Mouse (Mus musculus) WW6 (cell line): ENCODE data around the gene Lrrfip1.

Experiments used
- DNase-seq: peaks from one replicate; pipeline ENCODE4 v3.0.0-alpha.2; 2013; ENCODE audit warnings: low read depth, low spot score

The Lrrfip1 gene

GRCm38 (mm10) chr1:91085686-91086085 lies 87.1 kb downstream of the Lrrfip1 start:
- DNase-seq, result no peak

GRCm38 (mm10) chr1:91086325-91086724 lies 87.8 kb downstream of the Lrrfip1 start:
- no peak for DNase-seq

GRCm38 (mm10) chr1:91086748-91087147 lies 88.2 kb downstream of the Lrrfip1 start:
- no peak for DNase-seq

- DNase-seq, result no peak
These were observed 89.5 kb downstream of the Lrrfip1 start for GRCm38 (mm10) chr1:91088027-91088426.

GRCm38 (mm10) chr1:91088941-91089340 lies 90.4 kb downstream of the Lrrfip1 start:
- DNase-seq, result no peak

- DNase-seq, result no peak
These were observed 91.9 kb downstream of the Lrrfip1 start for GRCm38 (mm10) chr1:91090456-91090855.

GRCm38 (mm10) chr1:91092451-91092850 lies 93.9 kb downstream of the Lrrfip1 start:
- DNase-seq, result no peak

GRCm38 (mm10) chr1:91093296-91093695 lies 94.8 kb downstream of the Lrrfip1 start:
- no peak for DNase-seq

- DNase-seq, result no peak
These were observed 95.5 kb downstream of the Lrrfip1 start for GRCm38 (mm10) chr1:91094001-91094400.

GRCm38 (mm10) chr1:91095258-91095657 lies 96.7 kb downstream of the Lrrfip1 start:
- DNase-seq, result no peak

GRCm38 (mm10) chr1:91095853-91096252 lies 97.3 kb downstream of the Lrrfip1 start:
- DNase-seq, result no peak

- no peak for DNase-seq
These were observed 98.0 kb downstream of the Lrrfip1 start for GRCm38 (mm10) chr1:91096490-91096889.

GRCm38 (mm10) chr1:91097283-91097834 lies 98.8 kb downstream of the Lrrfip1 start:
- DNase-seq, result no peak

GRCm38 (mm10) chr1:91098887-91099286 lies 100.3 kb downstream of the Lrrfip1 start:
- no peak for DNase-seq

GRCm38 (mm10) chr1:91101709-91102440 lies 103.3 kb downstream of the Lrrfip1 start:
- no peak for DNase-seq

GRCm38 (mm10) chr1:91103366-91103983 lies 104.9 kb downstream of the Lrrfip1 start:
- DNase-seq, result no peak

GRCm38 (mm10) chr1:91107548-91107947 lies 109.0 kb downstream of the Lrrfip1 start:
- DNase-seq, result no peak

GRCm38 (mm10) chr1:91109302-91109701 lies 110.8 kb downstream of the Lrrfip1 start:
- DNase-seq, result no peak

- no peak for DNase-seq
These were observed 113.6 kb downstream of the Lrrfip1 start for GRCm38 (mm10) chr1:91112171-91112570.

- DNase-seq, result no peak
These were observed 114.1 kb downstream of the Lrrfip1 start for GRCm38 (mm10) chr1:91112606-91113005.

GRCm38 (mm10) chr1:91122121-91122520 lies 123.6 kb downstream of the Lrrfip1 start:
- no peak for DNase-seq

GRCm38 (mm10) chr1:91123004-91123403 lies 124.5 kb downstream of the Lrrfip1 start:
- DNase-seq, result no peak

GRCm38 (mm10) chr1:91123466-91123865 lies 124.9 kb downstream of the Lrrfip1 start:
- DNase-seq, result no peak
